8 mouse cellular contexts compared by ENCODE assay signal in the genomic region with DNA sequence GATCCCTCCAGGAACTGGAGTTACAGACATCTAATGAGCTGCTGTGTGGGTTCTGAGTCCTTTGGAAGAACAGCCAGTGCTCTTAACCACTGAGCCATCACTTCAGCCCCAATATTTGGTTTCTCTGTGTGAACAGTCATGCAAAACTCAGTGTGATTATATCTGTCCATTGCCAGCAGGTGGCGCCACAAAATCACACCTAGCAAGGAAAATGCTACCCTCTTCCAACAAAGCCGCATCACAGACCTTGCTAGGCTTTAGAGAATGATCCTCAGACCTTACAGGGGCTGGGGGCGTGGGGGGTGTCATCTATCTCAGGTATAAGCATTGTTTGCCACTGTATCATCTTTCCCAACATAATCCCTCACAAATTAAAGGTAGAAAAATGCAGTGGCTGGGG. TPM values are rescaled to one million over a fixed set of nuclear protein-coding genes. Genes with fewer than 3 reads are reported as not detected.
DNase-seq lines count a peak whose midpoint lies in the region; ATAC-seq and TF ChIP-seq lines count a peak whose summit lies in the region.

No protein-coding gene starts in this region.

- intact Hi-C loops in heart, postnatal 25 days (cut with DNase I): loop anchor here (2.0 to 5.0 kb wide), 5 partner anchors 181 to 579 kb away; partner anchors contain the start of gene Kcng3
- intact Hi-C loops in left cerebral cortex, postnatal 4 days (cut with DNase I): loop anchor here (10.0 kb wide), 3 partner anchors 103 to 363 kb away; partner anchors contain the start of gene Kcng3

- no peaks in the 10 kb centered on the region for H3K27me3 ChIP-seq in Patski
- no peaks in the 10 kb centered on the region for H3K27me3 ChIP-seq in thymus, adult 2 months (ENCODE audit: control insufficient read depth, insufficient read depth, low read length)

- no peaks in the 10 kb centered on the region for H3K36me3 ChIP-seq in thymus, adult 2 months (ENCODE audit: control insufficient read depth, insufficient read depth, low read length)

- ATAC-seq in frontal cortex, adult (ENCODE audit: low TSS enrichment): no peak
- ATAC-seq in Patski: no peak

- CTCF ChIA-PET in Patski (lab: Charles Lee): interaction anchor here (0.7 to 1.5 kb wide), 7 partner anchors 55 to 371 kb away, joined by 3 to 5 read pairs (median 3); no protein-coding TSS in a partner anchor

- H3K4me3 ChIP-seq in thymus, adult 2 months (ENCODE audit: control insufficient read depth, insufficient read depth, low read length): no peak overlapping the region

- POLR2A ChIA-PET in Patski (lab: Charles Lee): interaction anchor here (0.6 kb wide), 2 partner anchors 120 to 191 kb away, joined by 3 read pairs; no protein-coding TSS in a partner anchor

- H3K4me1 ChIP-seq in thymus, adult 2 months (replicated peaks; ENCODE audit: control insufficient read depth, insufficient read depth, low read length): peaks cover 10% of the 10 kb centered on the region

- peak; percentile 87 for TF ChIP-seq CTCF in Patski (IDR thresholded peaks at IDR 0.05)
- no peak for TF ChIP-seq CTCF in thymus, adult 2 months (IDR thresholded peaks at IDR 0.05; ENCODE audit: borderline replicate concordance, control insufficient read depth, extremely low read depth, insufficient read depth, low read length, poor library complexity)

- 1% methylated on average over 3 of the region's 3 CpGs for WGBS in thymus, adult 2 months

- DNase-seq in frontal cortex, postnatal 10 days (ENCODE audit: low spot score in 2 of 2): peak; percentile 41 to 82
- no peak for DNase-seq in Patski (ENCODE audit: low read depth, low spot score)
- peak; percentile 67 to 73 for DNase-seq in cerebellum, postnatal 36 days
- DNase-seq in heart, postnatal 25 days (ENCODE audit: low spot score): peak; percentile 46
- DNase-seq in left cerebral cortex, postnatal 4 days: peak; percentile 89
- DNase-seq in ovary, adult 18-20 months (ENCODE audit: low spot score): peak; percentile 43
- DNase-seq in thymus, adult 2 months: peak; percentile 83

- no peak overlapping the region for H3K27ac ChIP-seq in thymus, adult 2 months (ENCODE audit: control insufficient read depth, insufficient read depth, low read length)

- TF ChIP-seq POLR2A in thymus, adult 2 months (IDR thresholded peaks at IDR 0.05; ENCODE audit: control insufficient read depth, extremely low read depth, insufficient read depth, low read length, poor library complexity): no peak

- in situ Hi-C loops in Patski (cut with MboI; ENCODE audit: low pct_unique_long_range_greater_than_20kb): loop anchor here (5.0 to 10.0 kb wide), 5 partner anchors 106 to 581 kb away; no protein-coding TSS in a partner anchor

RNA-seq across cellular contexts. Expression of gene Pkdcc, which starts 56.4 kb away (rescaled TPM):
- polyA plus RNA-seq in Patski (2021): 86.9 TPM
- 10 to 100 TPM; 48.6 to 48.7 TPM for total RNA-seq in heart, postnatal 25 days (2021)
- total RNA-seq in left cerebral cortex, postnatal 4 days (2021): 10 to 100 TPM; 22.1 to 25.2 TPM
- polyA plus RNA-seq in thymus, adult 2 months (2012; rRNA removed): 37.5 and 50.8 TPM in 2 replicates
